Mouse (Mus musculus): Measurements from ENCODE around the gene Slc6a15.
A peak's percentile ranks its signal among the peaks of the same experiment; 100 is the strongest.

Gene Slc6a15

DNA sequence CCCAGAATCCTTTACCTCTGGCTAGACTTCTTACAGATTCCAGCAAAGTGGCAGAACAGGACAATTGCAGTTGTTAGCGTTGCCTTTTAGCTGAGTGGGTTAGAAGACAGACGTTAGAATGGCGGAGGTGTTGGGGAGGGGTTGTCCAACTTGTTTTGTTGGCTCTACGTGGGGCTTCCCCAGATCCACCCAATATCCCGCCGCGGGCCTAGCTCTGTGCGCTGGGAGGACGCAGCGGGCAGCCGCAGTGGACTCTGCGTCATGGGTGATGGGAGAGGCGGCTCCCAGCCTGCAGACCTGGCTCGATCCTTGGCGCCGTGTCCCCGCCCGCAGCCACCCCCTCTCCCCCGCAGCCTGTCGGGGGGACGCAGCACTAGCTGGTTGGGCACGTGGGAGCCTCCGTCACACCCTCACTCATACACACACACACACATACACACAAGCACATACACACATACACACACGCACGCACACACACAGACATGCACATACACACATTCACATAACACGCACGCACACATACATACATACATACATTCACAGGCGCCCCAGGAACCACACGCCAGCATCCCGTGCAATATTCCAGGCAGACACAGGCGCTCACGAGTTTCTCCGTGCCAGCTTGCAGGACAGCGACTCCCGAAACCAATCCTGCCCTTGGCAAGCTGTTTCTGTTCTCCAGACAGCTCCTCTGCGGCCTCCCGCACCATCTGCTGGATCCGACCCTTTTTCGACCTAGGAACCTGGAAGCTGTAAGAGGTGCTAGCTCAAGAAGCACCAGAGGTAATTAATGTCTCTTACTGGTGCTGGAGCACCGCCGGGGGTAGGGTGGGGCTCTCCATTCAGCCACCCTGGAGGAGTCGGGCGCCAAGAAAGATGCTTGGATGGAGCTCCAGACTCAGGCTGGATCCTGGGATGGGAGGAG, at the start of gene Slc6a15:
TSS of gene Slc6a15 (plus strand) at position 413 of the 925 bp plus-strand sequence.
- no peak for DNase-seq (ENCODE audit: low read depth)

DNA sequence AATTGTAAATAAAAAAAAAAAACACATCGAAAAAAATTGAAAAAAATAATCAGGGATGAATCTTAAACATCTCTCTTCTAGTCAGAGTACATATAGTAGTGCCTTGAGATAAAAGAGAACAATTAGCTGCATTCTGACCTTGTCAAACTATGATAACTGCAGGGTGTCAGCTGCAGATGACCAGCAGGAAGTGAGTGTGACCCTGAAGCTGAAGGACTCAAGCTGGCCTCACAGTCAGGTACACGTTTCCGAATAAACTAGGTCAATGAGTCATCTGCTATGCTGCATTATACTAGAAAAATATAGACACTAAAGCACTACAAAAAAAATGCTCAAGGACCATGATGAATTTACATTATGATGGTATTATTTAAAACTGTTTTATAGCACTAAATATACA, 45.6 kb upstream of the Slc6a15 start:
- DNase-seq (ENCODE audit: low read depth) = no peak

DNA sequence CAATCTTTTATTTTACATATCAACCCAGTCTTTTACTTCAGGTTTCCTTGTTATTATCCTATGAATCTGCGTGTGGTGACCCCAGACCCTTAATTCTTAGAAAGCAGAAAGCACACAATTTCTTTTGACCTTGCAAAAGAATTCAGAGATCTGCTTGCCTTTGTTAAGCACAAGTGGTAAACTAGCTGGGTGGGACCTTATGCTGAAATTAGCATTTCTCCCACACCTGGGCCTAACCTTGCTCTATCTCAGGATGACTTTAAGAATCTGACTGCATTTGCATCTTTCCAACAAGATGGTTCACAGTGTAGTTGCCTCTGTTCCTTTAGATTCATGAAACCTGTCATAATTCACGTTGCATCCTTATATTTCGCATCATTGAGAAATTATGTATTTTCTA, 44.2 kb upstream of the Slc6a15 start:
- DNase-seq (ENCODE audit: low read depth) = no peak

DNA sequence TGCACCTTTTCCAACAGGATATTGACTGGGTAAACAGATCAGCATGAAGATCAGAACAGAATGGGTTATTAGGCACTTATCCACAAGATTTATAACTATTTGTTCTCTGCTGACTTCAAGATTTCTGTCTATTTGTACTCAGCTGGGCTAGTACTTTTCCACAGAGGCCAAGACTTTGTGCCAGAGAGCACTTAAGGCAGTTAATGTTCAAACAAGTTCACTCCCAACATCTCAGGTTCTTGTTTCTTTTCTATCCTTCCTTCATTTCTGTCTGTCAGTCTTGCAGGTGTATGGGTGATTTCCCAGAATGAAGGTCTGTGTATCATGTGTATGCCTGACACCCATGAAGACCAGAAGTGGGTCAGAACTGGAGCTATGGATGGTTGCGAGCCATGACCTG, 33.3 kb upstream of the Slc6a15 start:
- no peak for DNase-seq (ENCODE audit: low read depth)

DNA sequence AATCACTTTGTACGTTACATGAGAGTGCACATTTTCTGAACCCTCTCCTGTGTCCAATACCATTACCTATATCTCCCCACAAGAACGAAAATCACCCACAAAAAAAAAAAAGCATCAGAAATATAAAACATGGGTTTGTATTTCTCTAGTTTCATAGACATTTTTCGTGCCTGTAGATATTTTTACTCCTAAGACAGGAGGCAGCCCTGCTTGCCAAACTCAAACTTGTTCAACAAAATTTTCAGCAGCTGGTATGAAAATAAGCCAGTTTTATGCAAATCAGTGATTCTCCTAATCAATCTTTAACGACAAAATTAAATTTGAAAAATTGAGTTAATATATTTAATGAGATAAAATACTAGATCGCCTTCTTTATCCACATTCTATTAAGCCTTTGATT, 27.7 kb upstream of the Slc6a15 start:
- DNase-seq (ENCODE audit: low read depth) = no peak

DNA sequence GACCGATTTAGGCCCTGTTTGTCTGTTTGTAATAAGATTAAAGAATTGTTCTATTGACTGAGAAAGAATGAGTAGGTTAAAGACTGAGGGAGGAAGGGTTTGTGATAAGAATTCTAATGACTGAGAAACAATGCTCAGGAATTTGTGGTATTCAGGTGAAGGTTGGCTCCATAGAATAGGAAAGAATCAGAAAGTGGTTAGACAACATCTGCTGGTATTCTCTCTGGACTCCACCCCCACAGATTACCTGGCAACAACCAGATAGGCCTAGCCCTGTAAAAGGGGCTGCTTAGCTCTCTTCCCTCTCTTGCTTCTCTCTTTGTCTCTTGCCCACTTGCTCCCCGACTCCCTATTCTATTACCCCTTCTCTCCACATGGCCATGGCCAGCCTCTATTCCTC, 20.8 kb upstream of the Slc6a15 start:
- DNase-seq (ENCODE audit: low read depth) = no peak

DNA sequence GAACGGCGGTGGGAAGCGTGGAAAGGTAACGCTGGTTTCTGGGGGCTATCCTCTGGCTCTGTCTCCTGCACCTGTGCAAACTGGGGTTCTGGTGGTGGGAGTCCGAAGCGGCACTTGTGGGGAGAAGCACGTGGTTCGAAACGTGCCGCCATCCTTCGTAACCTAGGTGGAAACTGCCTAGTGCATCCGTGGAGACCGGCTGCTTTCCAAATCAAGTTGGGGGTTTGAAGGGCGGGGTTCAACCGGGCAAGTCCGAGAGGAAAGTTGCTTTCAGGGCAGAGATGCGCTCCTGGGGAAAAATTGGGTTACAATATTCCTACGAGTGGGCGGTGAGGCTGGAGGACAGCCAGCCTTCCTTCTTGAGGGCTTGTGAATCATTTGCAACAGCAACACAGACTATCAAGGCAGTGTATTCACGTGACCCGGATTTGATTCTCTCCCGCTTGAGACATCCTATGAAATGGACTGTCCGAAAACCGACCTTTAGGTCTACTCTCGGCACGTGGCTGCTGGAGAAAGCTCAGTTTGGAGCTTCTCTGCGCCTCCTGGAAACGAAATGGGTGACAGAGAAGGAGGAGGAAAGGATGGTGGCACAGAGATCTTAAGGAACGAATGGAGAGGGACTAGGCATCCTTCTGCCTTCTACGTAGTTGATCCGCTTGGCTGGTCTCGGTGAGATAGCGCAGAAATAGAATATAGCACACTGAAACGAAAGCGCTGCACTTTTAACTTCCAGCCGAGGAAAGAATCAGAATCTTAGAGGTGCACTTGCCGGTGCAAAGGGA, 905 bp downstream of the Slc6a15 start:
- no peak for DNase-seq (ENCODE audit: low read depth)

DNA sequence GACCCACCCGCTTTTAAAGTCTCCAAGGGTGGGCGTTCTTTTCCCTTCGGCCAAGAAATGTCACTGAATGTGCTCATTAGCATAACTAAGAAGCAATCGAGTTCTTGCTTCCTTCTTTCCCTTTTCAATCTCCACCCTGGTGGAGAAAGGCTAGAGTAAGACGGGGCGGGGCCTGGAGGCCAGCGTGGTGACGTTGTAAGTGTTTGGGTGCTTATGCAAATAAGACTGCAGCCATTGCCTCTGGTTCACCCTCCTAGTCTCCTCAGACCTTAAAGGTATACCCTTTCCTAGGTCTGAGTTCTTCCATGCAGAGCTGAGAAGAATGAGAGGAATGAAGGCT, 1.5 kb downstream of the Slc6a15 start:
- DNase-seq (ENCODE audit: low read depth) = no peak

DNA sequence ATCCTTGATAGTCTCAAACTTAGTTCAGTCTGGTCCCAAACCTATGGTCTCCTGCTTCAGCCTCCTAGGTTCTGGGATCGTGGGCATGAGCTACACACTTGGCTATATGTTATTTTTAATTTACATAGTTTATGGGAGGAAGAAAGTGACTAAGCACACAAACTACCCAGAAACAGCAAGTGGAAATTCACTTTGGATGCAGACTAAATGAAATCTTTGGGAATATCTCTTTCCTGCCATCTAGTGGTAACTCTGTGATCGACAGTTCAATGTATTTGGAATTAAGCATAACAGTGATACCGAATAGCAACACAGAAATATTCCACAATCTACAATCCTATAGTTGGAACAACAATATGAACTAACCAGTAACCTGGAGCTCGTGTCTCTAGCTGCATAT, 34.6 kb downstream of the Slc6a15 start:
- DNase-seq (ENCODE audit: low read depth) = no peak

DNA sequence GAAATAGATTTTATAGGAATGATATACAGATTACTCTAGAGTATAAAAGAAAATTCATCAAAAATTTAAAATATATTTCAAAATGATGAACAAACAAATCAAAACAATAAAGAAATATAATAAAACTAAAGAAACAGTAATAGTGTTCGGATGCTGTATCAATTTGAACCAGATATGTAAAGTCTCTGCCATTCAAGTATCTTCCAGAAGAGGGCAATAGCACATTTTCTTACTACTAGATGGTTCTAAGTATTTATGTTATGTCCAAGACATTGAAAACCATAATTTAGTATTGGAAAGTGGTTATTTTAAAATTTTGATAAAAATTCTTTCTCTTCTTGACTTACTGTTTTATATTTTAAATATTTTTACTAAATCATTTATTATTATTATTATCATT, 60.1 kb downstream of the Slc6a15 start:
- DNase-seq (ENCODE audit: low read depth) = no peak

DNA sequence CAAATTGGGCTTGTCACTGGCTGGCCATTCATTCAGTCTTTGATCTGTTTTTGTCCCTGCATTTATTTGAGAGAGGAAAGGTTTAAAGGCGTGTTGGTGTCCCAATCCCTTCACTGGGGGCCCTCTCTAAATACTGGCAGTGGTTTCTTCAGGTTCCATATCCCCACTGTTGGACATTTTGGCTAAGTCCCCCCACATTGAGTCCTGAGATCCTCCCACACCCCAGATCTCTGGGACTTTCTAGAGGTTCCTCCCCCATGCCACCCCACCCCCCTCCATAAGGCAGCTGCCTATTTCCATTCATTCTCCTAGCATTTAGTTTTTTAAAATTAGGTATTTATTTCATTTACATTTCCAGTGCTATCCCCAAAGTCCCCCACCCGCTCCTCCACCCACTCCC, 75.0 kb downstream of the Slc6a15 start:
- no peak for DNase-seq (ENCODE audit: low read depth)

DNA sequence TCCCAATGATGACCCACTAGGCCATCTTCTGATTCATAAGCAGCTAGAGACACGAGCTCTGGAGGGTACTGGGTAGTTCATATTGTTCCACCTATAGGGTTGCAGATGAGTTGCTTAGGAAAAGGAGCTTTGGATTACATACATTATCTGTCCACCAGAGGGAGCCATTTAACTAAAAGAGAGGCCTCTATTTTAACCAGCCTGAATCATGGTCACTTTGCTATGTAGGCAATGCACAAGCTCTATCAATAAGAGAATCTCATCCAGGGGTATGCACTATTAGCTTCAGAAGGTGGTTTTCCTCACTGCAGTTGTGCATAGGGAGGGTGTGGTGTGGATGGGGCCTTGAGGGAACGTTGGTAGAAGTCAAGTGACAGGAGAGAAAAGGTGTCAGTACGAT, 75.5 kb downstream of the Slc6a15 start:
- peak; percentile 39 for DNase-seq (ENCODE audit: low read depth)

DNA sequence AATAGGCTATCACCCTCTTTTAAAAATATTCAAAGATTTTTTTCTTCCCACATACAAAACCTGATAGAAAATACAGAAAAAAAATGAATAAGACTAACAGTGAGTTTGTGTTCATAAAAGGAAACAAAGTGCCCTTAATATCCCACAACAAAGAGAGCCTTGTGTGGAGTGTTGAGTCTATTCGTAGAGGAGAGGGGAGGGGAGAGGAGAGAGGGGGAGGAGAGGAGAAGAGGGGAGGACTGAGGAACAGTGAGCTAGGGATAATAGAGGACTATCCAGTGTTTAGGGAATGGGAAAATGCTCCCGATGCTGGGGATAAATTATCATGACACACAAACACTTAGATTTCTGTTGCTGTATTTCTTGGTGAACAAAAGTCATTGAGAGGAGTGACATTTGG, 80.8 kb downstream of the Slc6a15 start:
- no peak for DNase-seq (ENCODE audit: low read depth)

DNA sequence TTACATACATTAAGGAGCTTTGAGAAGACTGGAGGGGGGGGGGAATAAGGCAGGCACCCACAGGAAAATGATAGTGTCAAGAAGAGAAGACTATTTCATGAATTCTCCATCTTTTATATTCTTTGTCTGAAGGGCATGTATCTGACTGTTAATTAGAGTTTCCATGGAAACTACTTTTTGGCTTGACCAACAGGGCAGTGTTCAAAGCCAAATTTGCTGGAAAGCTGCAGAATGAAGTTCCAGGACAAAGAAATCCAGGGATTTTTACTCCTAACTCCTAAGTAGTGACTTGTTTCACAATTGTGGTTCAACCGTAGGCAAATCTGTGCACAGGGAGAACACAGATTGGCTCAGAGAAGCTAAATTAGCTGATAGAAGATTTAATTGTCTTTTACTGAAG, 90.3 kb downstream of the Slc6a15 start:
- DNase-seq (ENCODE audit: low read depth) = no peak

All from induced T-regulatory cell, adult 2 months (primary cell).